Mouse (Mus musculus) stomach, postnatal 0 days (tissue): ENCODE results near the gene Tmem94.

Source experiments
- CTCF ChIP-seq: IDR thresholded peaks from 2 replicates; pipeline ENCODE4 v1.5.1; 2016; ENCODE audit warnings: antibody characterized with exemption, low read depth, mild to moderate bottlenecking, moderate library complexity
- EP300 ChIP-seq: optimal IDR thresholded peaks from 2 replicates; pipeline ENCODE3; 2016; ENCODE audit warnings: antibody characterized with exemption

GRCm38 (mm10) chr11:115830550-115831325, 65.5 kb downstream of the Tmem94 start:
- no peak for TF ChIP-seq EP300
- no peak for TF ChIP-seq CTCF
